Mouse (Mus musculus) G1E (cell line): ENCODE data around the gene Mrpl37. TPM values are rescaled to one million over a fixed set of nuclear protein-coding genes. Genes with fewer than 3 reads are reported as not detected.

Source experiments
- ATAC-seq: 2 replicates; pipeline ENCODE4 v1.8.0; 2016; ENCODE audit warnings: mild to moderate bottlenecking; ENCODE audit not compliant: insufficient number of reproducible peaks, poor library complexity, low FRiP score, severe bottlenecking; ENCODE audit errors: extremely low read depth
- DNase-seq: peaks from one replicate; pipeline ENCODE4 v3.0.0; 2012; ENCODE audit warnings: low spot score
- H3K27me3 ChIP-seq: 2 replicates; pipeline ENCODE4 v1.6.1; 2012; ENCODE audit warnings: mild to moderate bottlenecking, low read length, inconsistent platforms; ENCODE audit not compliant: insufficient read depth
- H3K36me3 ChIP-seq: replicated peaks from 2 replicates; pipeline ENCODE3; 2012; ENCODE audit warnings: mild to moderate bottlenecking, inconsistent platforms
- H3K4me1 ChIP-seq: 2 replicates; pipeline ENCODE4 v1.6.1; 2012; ENCODE audit warnings: low read depth, low read length, inconsistent platforms, mixed read lengths; ENCODE audit not compliant: insufficient read depth
- H3K4me3 ChIP-seq: 2 replicates; pipeline ENCODE4 v1.5.1; 2012; ENCODE audit warnings: low read depth, mild to moderate bottlenecking, inconsistent platforms, low read length, moderate library complexity, mixed read lengths
- H3K9me3 ChIP-seq: replicated peaks from 2 replicates; pipeline ENCODE4 v1.6.1; 2012; ENCODE audit warnings: inconsistent platforms
- CTCF ChIP-seq: IDR thresholded peaks from 2 replicates; pipeline ENCODE4 v1.5.1; 2012; ENCODE audit warnings: low read depth, low read length, inconsistent platforms, mixed read lengths
- GATA1 ChIP-seq: IDR thresholded peaks from 2 replicates; pipeline ENCODE4 v1.6.1; 2012; ENCODE audit warnings: borderline replicate concordance, low read length, inconsistent platforms, mixed read lengths
- GATA2 ChIP-seq: IDR thresholded peaks from 2 replicates; pipeline ENCODE4 v1.6.1; 2012; ENCODE audit warnings: low read depth, low read length, inconsistent platforms, borderline replicate concordance
- POLR2AphosphoS5 ChIP-seq: IDR thresholded peaks from 2 replicates; pipeline ENCODE4 v1.6.1; 2012; ENCODE audit warnings: low read depth, low read length, inconsistent platforms; ENCODE audit not compliant: insufficient replicate concordance
- TAL1 ChIP-seq: conservative IDR thresholded peaks from 2 replicates; pipeline ENCODE4 v1.6.1; 2012; ENCODE audit warnings: low read depth, low read length, inconsistent platforms, mixed read lengths
- polyA plus RNA-seq: library from polyadenylated mRNA; stranded (reverse); fragments of >175 nt; gene quantifications from 2 replicates; pipeline ENCODE4 v1.2.3, GENCODE M21; 2012
- total RNA-seq, 2 experiments: library from RNA; stranded (forward) in 1 of 2; stranded (reverse) in 1 of 2; fragments of 200-1000 nt in 1 of 2; fragments of >200 nt in 1 of 2; fragmentation: Nextera tagmentation in 1 of 2; gene quantifications; 2 replicates each; pipeline ENCODE4 v1.2.3; 2014 to 2017

Gene Mrpl37
- total and polyA plus RNA-seq, 3 experiments, result 41.0 to 95.0 (median 50.4) TPM

GRCm38 (mm10) chr4:107017257-107017656 lies 49.4 kb downstream of the Mrpl37 start:
- no peak for TF ChIP-seq GATA2
- no peak for TF ChIP-seq CTCF
- TF ChIP-seq GATA1, result no peak
- TF ChIP-seq TAL1, result no peak
- no peak for TF ChIP-seq POLR2AphosphoS5
- no peak for ATAC-seq
- no peak for DNase-seq
- H3K36me3 ChIP-seq, result peaks cover 100% of the 10 kb centered on the region
- no peaks in the 10 kb centered on the region for H3K9me3 ChIP-seq
- H3K27me3 ChIP-seq, result no peaks in the 10 kb centered on the region
- H3K4me1 ChIP-seq, result peaks cover 53% of the 10 kb centered on the region
- H3K4me3 ChIP-seq, result no peak overlapping the region

GRCm38 (mm10) chr4:107015971-107016511 lies 50.6 kb downstream of the Mrpl37 start:
- ATAC-seq, result no peak
- H3K36me3 ChIP-seq, result peaks cover 100% of the 10 kb centered on the region
- DNase-seq, result no peak
- no peak overlapping the region for H3K4me3 ChIP-seq
- peaks cover 59% of the 10 kb centered on the region for H3K4me1 ChIP-seq
- no peaks in the 10 kb centered on the region for H3K27me3 ChIP-seq
- no peaks in the 10 kb centered on the region for H3K9me3 ChIP-seq
- TF ChIP-seq CTCF (no peak), TAL1 (no peak), GATA2 (no peak), POLR2AphosphoS5 (no peak), GATA1 (no peak)

- H3K4me1 ChIP-seq, result peaks cover 69% of the 10 kb centered on the region
- no peak overlapping the region for H3K4me3 ChIP-seq
- DNase-seq (no peak), ATAC-seq (no peak)
- no peaks in the 10 kb centered on the region for H3K9me3 ChIP-seq
- H3K36me3 ChIP-seq, result peaks cover 99% of the 10 kb centered on the region
- H3K27me3 ChIP-seq, result no peaks in the 10 kb centered on the region
- TF ChIP-seq POLR2AphosphoS5, result no peak
- TF ChIP-seq GATA1, result no peak
Measured at GRCm38 (mm10) chr4:107013817-107014260, 52.8 kb downstream of the Mrpl37 start.

GRCm38 (mm10) chr4:107013119-107013816 lies 53.4 kb downstream of the Mrpl37 start:
- Histone ChIP-seq H3K36me3 (peaks cover 99% of the 10 kb centered on the region), H3K27me3 (no peaks in the 10 kb centered on the region), H3K4me3 (no peak overlapping the region), H3K9me3 (no peaks in the 10 kb centered on the region), H3K4me1 (peaks cover 71% of the 10 kb centered on the region)
- DNase-seq, result no peak
- no peak for ATAC-seq
- TF ChIP-seq GATA1, result no peak
- TF ChIP-seq CTCF, result no peak

- Histone ChIP-seq H3K36me3 (peaks cover 94% of the 10 kb centered on the region), H3K9me3 (no peaks in the 10 kb centered on the region), H3K27me3 (no peaks in the 10 kb centered on the region), H3K4me3 (no peak overlapping the region), H3K4me1 (peaks cover 73% of the 10 kb centered on the region)
- no peak for ATAC-seq
- DNase-seq, result no peak
- TF ChIP-seq TAL1 (no peak), GATA2 (no peak), CTCF (no peak), POLR2AphosphoS5 (no peak), GATA1 (no peak)
Measured at GRCm38 (mm10) chr4:107012574-107012973, 54.1 kb downstream of the Mrpl37 start.

GRCm38 (mm10) chr4:107012005-107012478 lies 54.6 kb downstream of the Mrpl37 start:
- Histone ChIP-seq H3K27me3 (no peaks in the 10 kb centered on the region), H3K4me3 (no peak overlapping the region), H3K36me3 (peaks cover 92% of the 10 kb centered on the region), H3K9me3 (no peaks in the 10 kb centered on the region), H3K4me1 (peaks cover 73% of the 10 kb centered on the region)
- ATAC-seq, result no peak
- no peak for TF ChIP-seq GATA1
- TF ChIP-seq POLR2AphosphoS5, result no peak
- TF ChIP-seq GATA2, result no peak
- TF ChIP-seq CTCF, result no peak
- no peak for TF ChIP-seq TAL1
- no peak for DNase-seq
